Mouse (Mus musculus) cerebellum, postnatal 14 days (tissue): ENCODE measurements at regions not wholly inside any gene's neighbourhood (a gene's known extent, or its start where the extent isn't known, plus 50 kb on each side); places are given as distances from the start of the nearest gene placed in this dataset.

Source experiments
- DNase-seq, 2 experiments: peaks; one replicate each; pipeline ENCODE4 v3.0.0; 2021; ENCODE audit warnings: mixed read lengths in 2 of 2

- DNase-seq: peak; percentile 28 to 42
These were observed 179.9 kb upstream of the Slitrk6 start for GRCm38 (mm10) chr14:110934816-110935215.

GRCm38 (mm10) chr14:110921989-110922388 is 167.0 kb upstream of the Slitrk6 start:
- no peak for DNase-seq

- DNase-seq: no peak
These were observed 158.4 kb upstream of the Slitrk6 start for GRCm38 (mm10) chr14:110913341-110913740.

- no peak for DNase-seq
These were observed 137.9 kb upstream of the Slitrk6 start for GRCm38 (mm10) chr14:110892865-110893264.

- no peak for DNase-seq
These were observed 116.4 kb upstream of the Slitrk6 start for GRCm38 (mm10) chr14:110871339-110871738.

- peak in 1 of 2 experiments; percentile 1 for DNase-seq
These were observed 69.7 kb upstream of the Slitrk6 start for GRCm38 (mm10) chr14:110824642-110825041.

- peak; percentile 1 to 10 for DNase-seq
These were observed 67.2 kb upstream of the Slitrk6 start for GRCm38 (mm10) chr14:110822174-110822573.
